Comparison of ENCODE assay signal across 8 mouse cellular contexts in the genomic region with DNA sequence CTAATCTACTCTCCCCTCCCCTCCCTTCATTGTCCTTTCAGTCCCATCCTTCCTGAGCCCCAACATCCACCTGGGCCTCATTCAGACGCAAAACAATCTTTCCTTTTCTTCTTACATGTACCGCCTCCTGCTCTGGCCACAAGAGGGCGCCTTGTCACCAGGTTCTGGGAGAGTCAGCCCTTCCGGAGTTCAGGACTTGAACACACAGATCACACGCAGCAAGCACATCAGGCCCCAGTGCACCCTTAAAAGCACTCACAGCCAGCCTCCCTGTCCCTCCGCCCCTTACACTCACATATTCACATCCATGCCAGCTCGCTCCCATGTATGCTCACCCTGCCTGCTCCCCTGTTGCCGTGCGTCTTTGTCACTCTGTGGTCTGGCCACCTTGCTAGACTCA. TPM values are rescaled to one million over a fixed set of nuclear protein-coding genes. Genes with fewer than 3 reads are reported as not detected.
DNase-seq lines count a peak whose midpoint lies in the region; ATAC-seq and TF ChIP-seq lines count a peak whose summit lies in the region.

No protein-coding gene starts in this region.

- no peak overlapping the region for H3K27ac ChIP-seq in forebrain, embryonic 14.5 days (ENCODE audit: low read depth, low read length)
- H3K27ac ChIP-seq in liver, embryonic 16.5 days (ENCODE audit: low read length): peak overlapping the region; percentile 61; the same call in 1 of the 2 replicates
- H3K27ac ChIP-seq in neural tube, embryonic 12.5 days: peak overlapping the region; percentile 7; the same call in 1 of the 2 replicates
- H3K27ac ChIP-seq in stomach, postnatal 0 days (replicated peaks): peak overlapping the region; percentile 79

- DNase-seq in ES-CJ7 (ENCODE audit: low read depth, low spot score): peak; percentile 94
- DNase-seq in forebrain, embryonic 14.5 days (ENCODE audit: low spot score): peak; percentile 94
- peak; percentile 89 to 94 for DNase-seq in heart, postnatal 14 days
- peak; percentile 75 for DNase-seq in large intestine, adult 2 months (ENCODE audit: low read depth, low spot score)
- peak; percentile 91 for DNase-seq in stomach, postnatal 0 days (ENCODE audit: low spot score)

- no peaks in the 10 kb centered on the region for H3K36me3 ChIP-seq in forebrain, embryonic 14.5 days (ENCODE audit: control insufficient read depth, insufficient read depth, low read length)
- H3K36me3 ChIP-seq in liver, embryonic 16.5 days (ENCODE audit: control insufficient read depth, insufficient read depth): no peaks in the 10 kb centered on the region
- no peaks in the 10 kb centered on the region for H3K36me3 ChIP-seq in neural tube, embryonic 12.5 days
- no peaks in the 10 kb centered on the region for H3K36me3 ChIP-seq in stomach, postnatal 0 days (ENCODE audit: control insufficient read depth, insufficient read depth, low read length)

- 6% methylated on average over 9 of the region's 9 CpGs for WGBS in forebrain, embryonic 14.5 days
- WGBS in large intestine, adult 2 months: 15% methylated on average over 9 of the region's 9 CpGs
- WGBS in liver, embryonic 16.5 days (ENCODE audit: insufficient replicate concordance): 13% methylated on average over 9 of the region's 9 CpGs
- WGBS in neural tube, embryonic 12.5 days: 22% methylated on average over 9 of the region's 9 CpGs
- 22% methylated on average over 9 of the region's 9 CpGs for WGBS in stomach, postnatal 0 days

- no peak overlapping the region for H3K9ac ChIP-seq in forebrain, embryonic 14.5 days (ENCODE audit: low read length)
- no peak overlapping the region for H3K9ac ChIP-seq in liver, embryonic 16.5 days (ENCODE audit: low read depth, low read length)
- H3K9ac ChIP-seq in neural tube, embryonic 12.5 days: no peak overlapping the region
- no peak overlapping the region for H3K9ac ChIP-seq in stomach, postnatal 0 days (ENCODE audit: low read length)

- ATAC-seq in cerebellum, adult (ENCODE audit: insufficient number of reproducible peaks, low FRiP score, low TSS enrichment): peak; percentile 72
- peak; percentile 80 for ATAC-seq in forebrain, embryonic 14.5 days
- peak; percentile 52 for ATAC-seq in liver, embryonic 16.5 days (ENCODE audit: low read depth)
- ATAC-seq in neural tube, embryonic 12.5 days (ENCODE audit: low FRiP score, low read depth): peak; percentile 70
- ATAC-seq in stomach, postnatal 0 days (ENCODE audit: low FRiP score, low TSS enrichment): peak; percentile 69

- no peak for TF ChIP-seq EP300 in stomach, postnatal 0 days (optimal IDR thresholded peaks at IDR 0.05)

- H3K4me2 ChIP-seq in forebrain, embryonic 14.5 days (ENCODE audit: low read length): no peak overlapping the region
- H3K4me2 ChIP-seq in liver, embryonic 16.5 days (ENCODE audit: low read depth, low read length): peak overlapping the region; percentile 35
- H3K4me2 ChIP-seq in neural tube, embryonic 12.5 days (replicated peaks): no peak overlapping the region
- no peak overlapping the region for H3K4me2 ChIP-seq in stomach, postnatal 0 days (replicated peaks; ENCODE audit: low read depth)

- H3K9me3 ChIP-seq in forebrain, embryonic 14.5 days (replicated peaks; ENCODE audit: control insufficient read depth, low read length): no peaks in the 10 kb centered on the region
- H3K9me3 ChIP-seq in liver, embryonic 16.5 days (replicated peaks; ENCODE audit: control insufficient read depth, low read length): no peaks in the 10 kb centered on the region
- H3K9me3 ChIP-seq in neural tube, embryonic 12.5 days: no peaks in the 10 kb centered on the region
- no peaks in the 10 kb centered on the region for H3K9me3 ChIP-seq in stomach, postnatal 0 days (ENCODE audit: control insufficient read depth, low read length)

- H3K4me3 ChIP-seq in forebrain, embryonic 14.5 days (ENCODE audit: low read depth, low read length): no peak overlapping the region
- H3K4me3 ChIP-seq in liver, embryonic 16.5 days (ENCODE audit: low read depth, low read length): no peak overlapping the region
- no peak overlapping the region for H3K4me3 ChIP-seq in neural tube, embryonic 12.5 days
- no peak overlapping the region for H3K4me3 ChIP-seq in stomach, postnatal 0 days (ENCODE audit: low read depth, low read length)

- peaks cover 16% of the 10 kb centered on the region for H3K4me1 ChIP-seq in forebrain, embryonic 14.5 days (ENCODE audit: control insufficient read depth, insufficient read depth, low read length)
- peaks cover 6% of the 10 kb centered on the region for H3K4me1 ChIP-seq in liver, embryonic 16.5 days (ENCODE audit: control insufficient read depth, low read depth, low read length)
- H3K4me1 ChIP-seq in neural tube, embryonic 12.5 days: peaks cover 21% of the 10 kb centered on the region
- peaks cover 10% of the 10 kb centered on the region for H3K4me1 ChIP-seq in stomach, postnatal 0 days (replicated peaks; ENCODE audit: control insufficient read depth, insufficient read depth)

- intact Hi-C loops in heart, postnatal 14 days (cut with DNase I): loop anchor here (1.0 to 5.0 kb wide), 7 partner anchors 18 to 346 kb away; a partner anchor contains a TSS

- TF ChIP-seq CTCF in stomach, postnatal 0 days (IDR thresholded peaks at IDR 0.05; ENCODE audit: low read depth): peak; percentile 99

- H3K27me3 ChIP-seq in forebrain, embryonic 14.5 days (replicated peaks; ENCODE audit: control insufficient read depth, insufficient read depth, low read length): no peaks in the 10 kb centered on the region
- no peaks in the 10 kb centered on the region for H3K27me3 ChIP-seq in liver, embryonic 16.5 days (ENCODE audit: control insufficient read depth, insufficient read depth, low read depth, low read length)
- H3K27me3 ChIP-seq in neural tube, embryonic 12.5 days (replicated peaks): 0 out of 2 replicates have a peak, but pooled peaks cover 4% of the 10 kb centered on the region
- H3K27me3 ChIP-seq in stomach, postnatal 0 days (ENCODE audit: control insufficient read depth, insufficient read depth, low read length): no peaks in the 10 kb centered on the region

RNA-seq across cellular contexts. Expression of a gene that starts 45.6 kb away (rescaled TPM):
- 26.7 and 29.6 TPM in 2 replicates for polyA plus RNA-seq in forebrain, embryonic 14.5 days (2014; fragmentation: Nextera tagmentation; extraction: Ambion mirVana)
- 10 to 100 TPM; 12.9 to 13.6 TPM for total RNA-seq in heart, postnatal 14 days (2021)
- polyA plus RNA-seq in large intestine, adult 2 months (2012; rRNA removed): 39.7 and 42.5 TPM in 2 replicates
- polyA plus RNA-seq in liver, embryonic 16.5 days (2015; fragmentation: Nextera tagmentation; extraction: Ambion mirVana): 4.0 and 4.4 TPM in 2 replicates
- polyA plus RNA-seq in neural tube, embryonic 12.5 days (2016; fragmentation: Nextera tagmentation; extraction: Ambion mirVana): 22.0 and 26.1 TPM in 2 replicates
- polyA plus RNA-seq in stomach, postnatal 0 days (2015; fragmentation: Nextera tagmentation; extraction: Ambion mirVana): 8.0 and 9.3 TPM in 2 replicates

RNA-seq across cellular contexts. Expression of a gene that starts 56.6 kb away (rescaled TPM):
- polyA plus RNA-seq in forebrain, embryonic 14.5 days (2014; fragmentation: Nextera tagmentation; extraction: Ambion mirVana): not detected in 2 replicates
- total RNA-seq in heart, postnatal 14 days (2021): not detected
- polyA plus RNA-seq in large intestine, adult 2 months (2012; rRNA removed): 0.29 TPM in 1 of 2 replicates, not detected in the other
- polyA plus RNA-seq in liver, embryonic 16.5 days (2015; fragmentation: Nextera tagmentation; extraction: Ambion mirVana): not detected in 2 replicates
- polyA plus RNA-seq in neural tube, embryonic 12.5 days (2016; fragmentation: Nextera tagmentation; extraction: Ambion mirVana): 1.4 and 1.6 TPM in 2 replicates
- not detected in 2 replicates for polyA plus RNA-seq in stomach, postnatal 0 days (2015; fragmentation: Nextera tagmentation; extraction: Ambion mirVana)
